Mouse (Mus musculus): ENCODE results near the gene Inava. TPM values are rescaled to one million over a fixed set of nuclear protein-coding genes. Genes with fewer than 3 reads are reported as not detected.

Gene Inava
- polyA plus RNA-seq (2016; fragmentation: Nextera tagmentation; extraction: Ambion mirVana): 2.5 and 7.9 TPM in 2 replicates

GRCm38 (mm10) chr1:136233892-136234594, at the start of gene Inava:
TSS of gene Inava (minus strand) at chr1:136234264.
- Histone ChIP-seq H3K9me3 (no peaks in the 10 kb centered on the region), H3K4me1 (peaks cover 46% of the 10 kb centered on the region), H3K27ac (peak within 1 kb of the TSS; percentile 82), H3K27me3 (ENCODE audit: insufficient read depth, poor library complexity, severe bottlenecking) (peaks cover 62% of the 10 kb centered on the region), H3K4me3 (peak within 1 kb of the TSS; percentile 70), H3K36me3 (no peaks in the 10 kb centered on the region)
- DNase-seq (ENCODE audit: low spot score): peak; percentile 85
- WGBS: under 1% methylated on average over 48 of the region's 51 CpGs

GRCm38 (mm10) chr1:136277366-136277765, 43.3 kb upstream of the Inava start:
- Histone ChIP-seq H3K9me3 (no peaks in the 10 kb centered on the region), H3K27ac (no peak overlapping the region), H3K4me1 (peaks cover 1% of the 10 kb centered on the region), H3K36me3 (peaks cover 90% of the 10 kb centered on the region), H3K4me3 (no peak overlapping the region), H3K27me3 (ENCODE audit: insufficient read depth, poor library complexity, severe bottlenecking) (no peaks in the 10 kb centered on the region)
- 90% methylated on average over 8 of the region's 8 CpGs for WGBS
- no peak for DNase-seq (ENCODE audit: low spot score)

- Histone ChIP-seq H3K9me3 (no peaks in the 10 kb centered on the region), H3K27ac (no peak overlapping the region), H3K36me3 (peaks cover 41% of the 10 kb centered on the region), H3K4me3 (no peak overlapping the region), H3K4me1 (peaks cover 7% of the 10 kb centered on the region; the same call in 1 of the 2 replicates), H3K27me3 (ENCODE audit: insufficient read depth, poor library complexity, severe bottlenecking) (peaks cover 13% of the 10 kb centered on the region; the same call in 1 of the 2 replicates)
- no peak for DNase-seq (ENCODE audit: low spot score)
- WGBS: 83% methylated on average over 7 of the region's 7 CpGs
These were observed 34.2 kb upstream of the Inava start for GRCm38 (mm10) chr1:136268224-136268623.

GRCm38 (mm10) chr1:136266127-136266526, 32.1 kb upstream of the Inava start:
- WGBS: 27% methylated on average over 6 of the region's 6 CpGs
- H3K4me3 ChIP-seq: no peak overlapping the region
- H3K27ac ChIP-seq: no peak overlapping the region
- H3K9me3 ChIP-seq: no peaks in the 10 kb centered on the region
- DNase-seq (ENCODE audit: low spot score): no peak
- H3K4me1 ChIP-seq: peaks cover 7% of the 10 kb centered on the region; the same call in 1 of the 2 replicates
- H3K27me3 ChIP-seq (ENCODE audit: insufficient read depth, poor library complexity, severe bottlenecking): peaks cover 34% of the 10 kb centered on the region
- H3K36me3 ChIP-seq: peaks cover 20% of the 10 kb centered on the region

- Histone ChIP-seq H3K9me3 (no peaks in the 10 kb centered on the region), H3K36me3 (peaks cover 4% of the 10 kb centered on the region; the same call in 1 of the 2 replicates), H3K27me3 (ENCODE audit: insufficient read depth, poor library complexity, severe bottlenecking) (peaks cover 61% of the 10 kb centered on the region), H3K27ac (no peak overlapping the region), H3K4me3 (no peak overlapping the region), H3K4me1 (peaks cover 23% of the 10 kb centered on the region)
- DNase-seq (ENCODE audit: low spot score): no peak
- WGBS: 72% methylated on average over 5 of the region's 5 CpGs
These were observed 29.3 kb upstream of the Inava start for GRCm38 (mm10) chr1:136263355-136263754.

- H3K9me3 ChIP-seq: no peaks in the 10 kb centered on the region
- DNase-seq (ENCODE audit: low spot score): no peak
- peaks cover 80% of the 10 kb centered on the region for H3K27me3 ChIP-seq (ENCODE audit: insufficient read depth, poor library complexity, severe bottlenecking)
- H3K27ac ChIP-seq: peak within 1 kb of the TSS; percentile 77
- H3K4me3 ChIP-seq: peak within 1 kb of the TSS; percentile 65
- H3K36me3 ChIP-seq: no peaks in the 10 kb centered on the region
- peaks cover 20% of the 10 kb centered on the region for H3K4me1 ChIP-seq
- 8% methylated on average over 28 of the region's 28 CpGs for WGBS
These were observed 26.7 kb upstream of the Inava start, which contains the start of gene Gpr25 for GRCm38 (mm10) chr1:136260635-136261238. TSS of gene Gpr25 (minus strand) at chr1:136260873.

- Histone ChIP-seq H3K4me1 (peaks cover 26% of the 10 kb centered on the region), H3K27me3 (ENCODE audit: insufficient read depth, poor library complexity, severe bottlenecking) (peaks cover 84% of the 10 kb centered on the region), H3K4me3 (peak overlapping the region; percentile 65), H3K27ac (peak overlapping the region; percentile 77), H3K36me3 (no peaks in the 10 kb centered on the region), H3K9me3 (no peaks in the 10 kb centered on the region)
- under 1% methylated on average over 92 of the region's 95 CpGs for WGBS
- no peak for DNase-seq (ENCODE audit: low spot score)
These were observed 26.0 kb upstream of the Inava start for GRCm38 (mm10) chr1:136259893-136260634.

- no peaks in the 10 kb centered on the region for H3K9me3 ChIP-seq
- 0 out of 2 replicates have a peak overlapping the region, but pooled peaks have one; percentile 77 for H3K27ac ChIP-seq
- peaks cover 28% of the 10 kb centered on the region for H3K4me1 ChIP-seq
- H3K27me3 ChIP-seq (ENCODE audit: insufficient read depth, poor library complexity, severe bottlenecking): peaks cover 83% of the 10 kb centered on the region
- peak overlapping the region; percentile 65 for H3K4me3 ChIP-seq
- 3% methylated on average over 16 of the region's 16 CpGs for WGBS
- no peaks in the 10 kb centered on the region for H3K36me3 ChIP-seq
- no peak for DNase-seq (ENCODE audit: low spot score)
These were observed 25.5 kb upstream of the Inava start for GRCm38 (mm10) chr1:136259543-136259892.

GRCm38 (mm10) chr1:136258495-136258894, 24.4 kb upstream of the Inava start:
- Histone ChIP-seq H3K4me1 (peaks cover 28% of the 10 kb centered on the region), H3K27me3 (ENCODE audit: insufficient read depth, poor library complexity, severe bottlenecking) (peaks cover 75% of the 10 kb centered on the region), H3K4me3 (no peak overlapping the region), H3K9me3 (no peaks in the 10 kb centered on the region), H3K36me3 (no peaks in the 10 kb centered on the region), H3K27ac (no peak overlapping the region)
- 75% methylated on average over 9 of the region's 9 CpGs for WGBS
- no peak for DNase-seq (ENCODE audit: low spot score)

- no peak for DNase-seq (ENCODE audit: low spot score)
- H3K27me3 ChIP-seq (ENCODE audit: insufficient read depth, poor library complexity, severe bottlenecking): peaks cover 47% of the 10 kb centered on the region
- WGBS: 30% methylated on average over 8 of the region's 8 CpGs
- no peak overlapping the region for H3K4me3 ChIP-seq
- 0 out of 2 replicates have a peak overlapping the region, but pooled peaks have one; percentile 36 for H3K27ac ChIP-seq
- no peaks in the 10 kb centered on the region for H3K9me3 ChIP-seq
- peaks cover 24% of the 10 kb centered on the region for H3K4me1 ChIP-seq
- H3K36me3 ChIP-seq: no peaks in the 10 kb centered on the region
These were observed 21.6 kb upstream of the Inava start for GRCm38 (mm10) chr1:136255657-136256056.

- H3K4me3 ChIP-seq: no peak overlapping the region
- 24% methylated on average over 6 of the region's 6 CpGs for WGBS
- peaks cover 42% of the 10 kb centered on the region for H3K27me3 ChIP-seq (ENCODE audit: insufficient read depth, poor library complexity, severe bottlenecking)
- H3K27ac ChIP-seq: 0 out of 2 replicates have a peak overlapping the region, but pooled peaks have one; percentile 36
- no peaks in the 10 kb centered on the region for H3K9me3 ChIP-seq
- H3K4me1 ChIP-seq: peaks cover 19% of the 10 kb centered on the region
- H3K36me3 ChIP-seq: no peaks in the 10 kb centered on the region
- DNase-seq (ENCODE audit: low spot score): no peak
These were observed 21.1 kb upstream of the Inava start for GRCm38 (mm10) chr1:136255174-136255573.

- WGBS: 80% methylated on average over 10 of the region's 10 CpGs
These were observed 20.5 kb upstream of the Inava start for GRCm38 (mm10) chr1:136254503-136255065.

More at GRCm38 (mm10) chr1:136254503-136255065, 20.5 kb upstream of the Inava start:
- Histone ChIP-seq H3K27ac (no peak overlapping the region), H3K4me1 (peaks cover 13% of the 10 kb centered on the region), H3K9me3 (no peaks in the 10 kb centered on the region), H3K36me3 (no peaks in the 10 kb centered on the region), H3K4me3 (no peak overlapping the region), H3K27me3 (ENCODE audit: insufficient read depth, poor library complexity, severe bottlenecking) (peaks cover 36% of the 10 kb centered on the region)
- DNase-seq (ENCODE audit: low spot score): no peak

All from heart, embryonic 10.5 days (tissue).